Mouse (Mus musculus): ENCODE measurements around the gene Tlx1. TPM values are rescaled to one million over a fixed set of nuclear protein-coding genes. Genes with fewer than 3 reads are reported as not detected.

Tlx1 gene
- total RNA-seq, 2 experiments from 2014 or later = 0.18 TPM; not detected in 1

DNA sequence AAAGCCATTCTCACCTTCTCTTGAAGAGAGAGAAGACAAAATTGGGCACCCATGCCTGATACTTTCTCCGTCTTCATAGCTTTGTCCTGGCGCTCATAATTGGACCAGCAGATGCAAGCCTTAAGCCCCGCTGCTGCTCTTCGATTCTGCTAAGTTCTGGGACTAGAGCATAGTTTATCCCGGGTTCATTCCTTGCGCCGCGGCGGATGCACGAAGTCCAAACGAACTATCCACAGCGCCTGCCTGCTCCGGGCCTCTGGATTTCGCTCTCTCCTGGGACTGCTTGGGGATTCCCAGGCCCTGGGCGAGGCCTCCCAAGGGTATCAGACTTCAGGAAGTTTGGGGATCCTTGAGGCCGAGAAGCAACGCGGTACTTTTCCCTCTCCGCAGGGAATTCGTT is 8.4 kb downstream of the Tlx1 start:
- DNase-seq = no peak

DNA sequence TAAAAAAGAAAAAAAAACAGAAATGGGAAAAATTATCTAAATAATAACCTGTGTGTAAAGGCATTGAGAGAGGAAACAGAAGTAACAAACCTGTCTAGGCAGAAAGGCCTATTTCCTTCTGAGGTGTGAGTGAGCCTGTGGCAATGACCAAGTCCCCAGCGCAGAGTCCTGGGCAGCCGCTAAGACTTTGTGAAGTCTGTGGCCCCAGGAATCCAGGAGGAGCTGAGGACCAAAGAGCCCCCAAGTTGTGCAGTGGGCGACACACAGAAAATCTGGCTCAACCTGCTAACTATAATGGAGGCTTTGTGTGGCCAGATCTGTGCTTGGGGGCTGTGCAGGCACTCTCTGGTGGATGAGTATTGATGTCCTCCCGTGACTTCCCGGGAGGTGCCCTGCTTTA is 9.0 kb downstream of the Tlx1 start:
- DNase-seq = no peak

DNA sequence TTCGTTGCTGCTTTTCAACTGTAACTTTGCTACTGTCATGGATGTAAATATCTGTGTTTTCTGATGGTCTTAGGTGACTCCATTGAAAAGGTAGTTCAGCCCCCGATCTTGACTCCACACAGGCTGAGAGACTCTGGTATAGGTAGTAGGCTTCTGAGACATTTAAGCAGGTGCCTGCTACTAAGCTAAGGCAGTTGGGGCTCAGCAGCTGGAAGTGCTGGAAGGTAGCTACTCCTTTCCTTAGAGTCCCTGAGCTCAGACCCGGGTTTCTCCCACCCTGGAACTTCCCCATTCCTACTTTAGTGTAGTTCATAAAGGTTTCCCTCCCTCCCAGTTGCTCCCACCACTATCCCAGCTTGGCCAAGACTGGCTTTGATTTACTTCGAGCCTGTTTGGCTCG is 9.5 kb downstream of the Tlx1 start:
- no peak for DNase-seq

DNA sequence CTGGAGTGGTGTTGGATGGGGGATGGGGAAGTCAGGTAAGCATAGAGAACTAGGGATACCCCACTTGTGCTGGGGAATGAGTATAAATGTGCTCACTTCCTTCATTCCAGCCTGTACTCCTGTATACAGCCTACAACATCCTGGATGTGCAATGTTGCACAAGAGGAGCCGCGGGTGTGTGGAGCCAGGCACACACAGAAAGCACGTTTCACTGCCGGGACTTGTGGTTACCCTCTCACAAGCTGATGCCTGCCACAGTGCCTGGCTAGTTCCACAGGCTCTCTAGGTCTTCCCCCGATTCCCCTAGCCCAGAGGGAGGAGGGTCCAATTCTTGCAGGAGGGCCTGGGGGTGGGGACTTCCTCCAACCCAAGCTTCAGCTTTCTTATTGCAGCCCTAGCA is 10.0 kb downstream of the Tlx1 start:
- DNase-seq = no peak

DNA sequence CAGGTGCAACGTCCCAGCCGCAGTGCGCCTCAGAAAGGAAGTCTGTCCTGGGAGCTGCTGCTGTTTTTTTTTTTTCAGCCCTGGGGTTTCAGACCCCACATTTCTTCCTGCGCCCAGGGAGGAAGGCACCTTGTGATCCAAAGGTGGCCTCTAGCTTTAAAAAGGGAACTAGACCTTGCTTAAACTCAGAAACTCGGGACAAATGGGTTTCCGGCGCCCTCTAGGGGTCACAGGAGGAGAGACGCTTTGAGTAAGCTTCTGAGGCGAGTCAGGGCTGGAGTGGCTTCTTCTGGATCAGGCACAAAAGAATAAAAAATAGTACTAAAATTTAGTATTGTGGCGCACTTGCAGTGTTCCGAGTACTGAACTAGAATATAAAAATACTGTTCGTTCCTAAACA is 10.6 kb downstream of the Tlx1 start:
- DNase-seq = peak; percentile 71

DNA sequence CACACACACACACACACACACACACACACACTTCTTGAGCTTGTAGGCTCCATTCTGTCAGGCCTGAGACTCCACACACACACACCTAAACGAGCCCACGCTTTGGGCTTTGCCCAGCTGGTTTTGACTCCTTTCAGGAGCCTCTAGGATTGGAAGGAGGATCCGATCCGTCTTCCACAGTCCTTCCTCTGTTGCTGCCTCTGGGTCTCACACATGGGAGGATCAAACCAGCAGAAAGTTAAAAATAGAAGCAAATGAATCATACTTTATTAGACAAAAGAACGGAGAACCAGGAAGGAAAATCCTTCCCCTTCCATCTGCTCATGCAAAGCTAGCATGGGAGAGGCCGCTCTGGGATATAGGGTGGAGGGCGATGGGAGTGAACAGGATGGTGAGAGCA is 11.7 kb downstream of the Tlx1 start:
- no peak for DNase-seq

DNA sequence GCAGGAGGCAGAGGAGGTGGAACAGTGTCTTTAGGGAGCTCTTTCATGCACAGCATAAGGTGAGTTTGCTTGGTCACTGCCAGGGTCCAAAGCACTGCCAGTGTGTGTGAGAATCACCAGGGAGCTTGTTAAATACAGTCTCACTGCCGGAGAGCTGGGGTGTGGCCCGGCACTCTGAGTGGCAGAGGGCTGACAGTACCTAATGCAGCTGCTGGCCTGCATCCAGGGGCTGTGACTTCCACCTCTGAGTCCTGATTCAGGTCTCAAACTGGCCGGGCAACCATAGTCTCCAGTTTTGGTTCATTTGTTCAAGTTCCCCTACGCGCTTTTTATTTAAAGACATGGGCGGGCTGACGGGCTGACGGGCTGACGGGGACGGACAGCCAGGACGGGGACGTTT is 12.4 kb downstream of the Tlx1 start:
- no peak for DNase-seq

DNA sequence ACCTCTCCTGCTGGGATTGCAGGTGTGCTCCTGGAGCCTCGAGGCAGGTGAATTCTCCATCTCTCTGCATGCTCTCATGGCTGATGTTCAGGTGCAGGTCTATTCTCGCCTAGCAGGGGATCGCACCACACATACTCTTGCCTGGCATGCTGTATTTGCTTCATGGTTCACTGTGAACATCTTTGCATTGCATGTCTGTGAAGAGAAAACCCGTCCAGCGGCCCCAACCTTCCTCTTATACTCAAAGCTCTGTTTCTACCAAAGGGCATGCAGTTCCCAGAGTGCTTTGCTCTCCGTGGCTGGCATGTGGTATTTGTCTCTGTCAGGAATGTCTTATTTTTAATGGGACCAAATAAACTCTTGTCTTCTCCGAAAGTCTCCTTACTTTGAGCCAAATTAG is 20.0 kb downstream of the Tlx1 start:
- no peak for DNase-seq

DNA sequence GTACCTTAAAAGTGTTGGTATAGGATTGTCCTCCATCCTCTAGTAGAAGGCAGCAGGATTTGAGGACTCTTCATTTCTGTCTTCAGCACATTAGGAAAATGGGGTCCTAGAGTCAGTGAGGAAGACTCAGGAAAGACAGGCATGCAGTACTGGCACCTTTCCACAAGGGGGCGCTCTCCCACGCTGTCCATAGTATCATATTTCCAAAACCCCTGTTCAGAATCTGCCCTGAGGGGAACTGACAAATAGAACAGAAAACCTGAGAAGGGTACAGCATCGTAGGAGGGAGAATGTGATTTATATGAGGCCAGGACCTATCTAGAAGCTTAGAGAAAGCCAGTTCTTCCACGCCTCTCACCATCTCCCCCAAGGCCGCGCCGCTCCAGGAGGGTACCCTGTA is 24.3 kb downstream of the Tlx1 start:
- DNase-seq = peak; percentile 33

DNA sequence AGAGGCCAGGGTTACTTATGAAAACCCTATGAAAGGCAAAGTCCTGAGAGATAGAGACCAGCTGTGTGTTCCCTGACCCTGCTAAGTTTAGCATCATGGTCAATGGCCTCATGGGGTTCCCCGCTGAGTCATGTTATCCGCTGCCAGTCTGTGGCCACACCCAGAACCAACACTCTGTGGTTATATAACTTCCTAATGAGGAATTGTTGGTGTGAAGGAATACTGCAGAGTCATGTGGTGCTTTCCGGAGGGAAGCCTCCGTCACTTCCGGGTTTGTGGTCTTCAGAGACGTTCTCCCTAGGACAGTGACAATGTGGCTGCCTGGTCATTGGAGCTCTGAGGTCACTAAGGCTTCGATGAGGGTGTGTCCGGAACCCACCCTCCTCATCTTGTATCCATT is 25.8 kb downstream of the Tlx1 start:
- no peak for DNase-seq

DNA sequence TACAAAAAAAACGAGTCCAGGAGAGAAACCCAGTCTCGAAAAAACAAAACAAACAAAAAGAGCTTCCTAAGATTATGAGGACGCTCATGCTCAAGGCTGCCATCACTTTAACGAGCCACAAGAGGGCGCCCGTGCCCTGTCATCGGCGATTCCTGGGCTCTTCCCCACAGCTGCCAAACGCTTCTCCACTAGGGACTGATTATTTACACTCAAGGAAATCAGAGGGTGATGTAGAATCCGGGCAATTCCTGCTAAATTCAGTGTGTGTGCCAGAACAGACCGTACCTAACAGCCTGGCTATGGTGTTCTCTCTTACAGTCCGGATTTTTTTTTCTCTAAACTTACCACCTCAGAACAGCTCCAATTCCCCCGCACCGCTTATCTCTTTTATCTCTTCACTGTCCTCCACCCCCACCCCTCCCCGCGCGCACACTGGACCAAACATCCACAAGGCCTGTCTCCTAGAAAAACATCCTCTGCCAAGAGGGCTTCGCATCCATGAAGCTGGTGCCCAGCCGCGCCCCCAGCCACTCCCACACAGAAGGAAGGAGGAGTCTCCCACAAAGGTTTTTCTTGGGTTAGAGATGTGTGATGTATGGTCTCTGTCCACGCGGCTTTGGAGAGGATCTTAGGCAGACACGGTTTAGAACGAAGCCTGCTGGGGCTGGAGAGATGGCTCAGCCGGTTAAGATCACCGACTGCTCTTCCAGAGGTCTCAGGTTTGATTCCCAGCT is 26.7 kb downstream of the Tlx1 start:
- DNase-seq = peak; percentile 78

DNA sequence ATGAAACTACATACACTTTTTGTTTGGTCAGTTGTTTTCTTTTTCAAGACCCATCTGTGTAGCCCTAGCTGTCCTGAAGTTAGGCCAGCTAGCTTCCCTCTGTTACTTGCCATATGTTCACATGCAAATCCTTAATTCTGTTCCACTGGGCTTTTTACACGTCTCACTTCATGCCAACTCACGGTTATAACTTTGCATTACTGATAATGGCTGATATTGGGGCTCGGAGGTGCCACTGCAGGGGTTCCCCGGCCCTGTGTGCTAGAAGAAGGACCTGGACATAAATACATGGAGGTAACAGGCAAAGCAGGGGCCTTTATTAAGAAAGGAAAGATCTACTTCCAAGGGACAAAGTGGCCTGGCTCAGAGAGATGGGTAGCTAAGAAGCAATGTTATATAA is 29.0 kb downstream of the Tlx1 start:
- no peak for DNase-seq

DNA sequence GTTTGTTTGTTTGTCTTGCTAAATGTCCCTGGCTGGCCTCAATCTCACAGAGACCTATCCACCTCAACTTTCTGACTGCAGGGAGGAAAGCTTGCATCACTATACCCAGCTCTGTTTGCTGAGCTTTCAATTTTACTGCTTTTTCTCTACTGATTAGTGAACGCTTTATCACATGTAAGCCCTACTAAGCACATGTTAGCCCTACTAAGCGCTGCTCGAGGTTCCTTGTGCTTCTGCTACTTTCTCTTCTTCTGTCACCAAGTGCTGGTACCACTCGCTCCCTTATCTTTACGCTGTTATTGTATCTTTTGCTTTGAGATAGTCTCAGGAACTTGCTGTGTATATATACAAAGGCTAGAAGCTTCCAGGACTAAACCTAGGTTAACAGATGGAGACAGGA is 30.0 kb downstream of the Tlx1 start:
- no peak for DNase-seq

DNA sequence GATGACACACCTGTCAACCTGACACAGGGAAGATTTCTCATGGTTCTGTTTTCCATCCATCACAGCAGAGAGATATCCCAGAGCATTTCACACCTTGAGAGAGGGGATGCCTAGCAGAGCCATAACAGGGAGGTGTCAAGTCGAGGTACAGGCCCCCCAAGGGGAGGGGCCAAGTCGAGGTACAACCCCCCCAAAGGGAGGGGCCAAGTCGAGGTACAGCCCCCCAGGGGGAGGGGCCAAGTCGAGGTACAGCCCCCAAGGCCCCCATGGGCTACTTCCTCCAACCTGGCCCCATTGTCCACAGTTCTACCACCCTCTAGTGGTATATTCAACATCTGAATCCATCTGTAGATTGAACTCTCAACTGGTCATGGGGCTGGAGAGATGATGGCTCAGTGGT is 44.2 kb downstream of the Tlx1 start:
- DNase-seq = no peak

DNA sequence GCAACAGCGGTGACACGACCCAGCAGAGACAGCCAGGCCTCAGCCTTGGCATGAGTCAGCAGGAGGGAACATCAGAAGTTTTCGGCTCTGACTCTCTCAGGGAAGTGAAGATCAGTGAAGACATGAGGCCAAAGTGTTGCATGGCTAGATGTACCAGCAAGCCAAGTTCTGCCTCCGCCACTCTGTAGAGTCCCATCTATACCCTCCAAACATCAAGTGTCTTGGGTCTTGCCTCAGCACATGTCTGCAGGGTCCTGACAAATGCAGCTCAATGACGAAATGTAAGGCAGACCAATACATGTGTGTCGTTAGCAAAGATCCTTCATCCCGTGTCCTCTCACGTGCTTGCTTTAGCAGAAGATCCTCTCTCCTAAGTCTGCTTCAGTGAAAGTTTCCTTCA is 46.5 kb downstream of the Tlx1 start:
- no peak for DNase-seq

DNA sequence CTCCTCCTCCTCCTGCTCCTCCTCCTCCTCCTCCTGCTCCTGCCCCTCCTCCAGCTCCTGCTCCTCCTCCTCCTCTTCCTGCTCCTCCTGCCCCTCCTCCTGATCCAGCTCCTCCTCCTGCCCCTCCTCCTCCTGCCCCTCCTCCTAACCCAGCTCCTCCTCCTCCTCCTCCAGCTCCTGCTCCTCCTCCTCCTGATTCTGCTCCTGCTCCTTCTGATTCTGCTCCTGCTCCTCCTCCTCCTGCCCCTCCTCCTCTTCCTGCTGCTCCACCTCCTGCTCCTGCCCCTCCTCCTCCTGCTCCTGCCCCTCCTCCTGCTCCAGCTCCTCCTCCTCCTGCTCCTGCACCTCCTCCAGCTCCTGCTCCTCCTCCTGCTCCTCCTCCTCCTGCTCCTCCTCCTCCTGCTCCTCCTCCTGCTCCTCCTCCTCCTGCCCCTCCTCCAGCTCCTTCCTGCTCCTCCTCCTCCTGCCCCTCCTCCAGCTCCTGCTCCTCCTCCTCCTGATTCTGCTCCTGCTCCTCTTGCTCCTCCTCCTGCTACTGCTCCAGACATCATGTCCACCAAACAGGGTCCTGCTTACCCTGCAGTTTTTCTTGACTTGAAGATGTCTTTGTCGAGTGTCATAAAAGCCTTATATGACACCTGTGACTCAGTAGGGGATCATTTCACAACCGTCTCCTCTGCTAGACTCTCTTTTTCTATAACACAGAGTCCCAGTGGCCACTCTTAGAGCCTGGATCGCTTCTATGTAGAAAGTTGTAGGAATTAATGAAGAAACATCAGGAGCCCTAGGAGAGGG is 55.0 kb downstream of the Tlx1 start:
- no peak for DNase-seq

Other genes with a start within 250 kb of the Tlx1 start
- gene Slf2, start 219.5 kb upstream of the Tlx1 start, total RNA-seq (2021) = 10 to 100 TPM; 22.4 to 28.4 TPM
- gene Sema4g, start 161.6 kb upstream of the Tlx1 start, total RNA-seq (2021) = 1 to 10 TPM; 1.6 TPM
- 10 to 100 TPM; 13.8 to 14.7 TPM for gene Twnk, start 145.0 kb upstream of the Tlx1 start, total RNA-seq (2021)
- 10 to 100 TPM; 32.4 to 33.7 TPM for gene Mrpl43, start 144.2 kb upstream of the Tlx1 start, total RNA-seq (2021)
- gene Lzts2, start 136.3 kb upstream of the Tlx1 start, total RNA-seq (2021) = 10 to 100 TPM; 35.4 to 43.4 TPM
- 10 to 100 TPM; 12.4 to 19.5 TPM for gene Pdzd7, start 105.0 kb upstream of the Tlx1 start, total RNA-seq (2021)
- 10 to 100 TPM; 24.1 to 24.2 TPM for gene Sfxn3, start 103.2 kb upstream of the Tlx1 start, total RNA-seq (2021)
- 10 to 100 TPM; 11.4 to 19.2 TPM for gene Kazald1, start 75.4 kb upstream of the Tlx1 start, total RNA-seq (2021)
- gene Lbx1, start 85.1 kb downstream of the Tlx1 start, total RNA-seq (2021) = 10 to 100 TPM; 35.2 to 36.1 TPM
- 10 to 100 TPM; 33.6 to 33.7 TPM for gene Btrc, start 213.1 kb downstream of the Tlx1 start, total RNA-seq (2021)

All from gastrocnemius, postnatal 10 days (tissue).